Mouse (Mus musculus) CD4-positive, CD25-positive, alpha-beta regulatory T cell, adult 2 months (primary cell): ENCODE measurements around the gene Gipc2.

Experiments used
- DNase-seq: peaks from one replicate; pipeline ENCODE4 v3.0.0-alpha.2; 2012; ENCODE audit warnings: low read depth, low spot score

The Gipc2 gene

DNA sequence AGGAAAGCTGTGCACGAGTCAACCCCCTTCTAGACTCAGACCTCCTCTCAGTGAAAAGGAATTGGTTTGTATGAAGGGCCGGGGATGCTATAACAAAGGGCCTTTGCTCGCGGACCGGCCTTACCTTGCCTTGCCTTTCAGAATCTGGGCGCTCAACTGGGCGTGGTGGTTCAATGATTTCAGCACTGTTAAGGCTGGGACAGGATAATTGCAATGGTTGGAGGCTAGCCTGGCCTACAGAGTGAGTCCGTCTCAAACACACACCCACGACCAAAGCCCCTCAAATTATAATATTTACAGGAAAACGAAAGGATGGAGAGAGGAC, at the start of gene Gipc2:
Gipc2 (minus strand) TSS at position 132 of the 325 bp plus-strand sequence.
- no peak for DNase-seq

GRCm38 (mm10) chr3:152213416-152213815, 47.4 kb upstream of the Gipc2 start:
- DNase-seq, result no peak

DNA sequence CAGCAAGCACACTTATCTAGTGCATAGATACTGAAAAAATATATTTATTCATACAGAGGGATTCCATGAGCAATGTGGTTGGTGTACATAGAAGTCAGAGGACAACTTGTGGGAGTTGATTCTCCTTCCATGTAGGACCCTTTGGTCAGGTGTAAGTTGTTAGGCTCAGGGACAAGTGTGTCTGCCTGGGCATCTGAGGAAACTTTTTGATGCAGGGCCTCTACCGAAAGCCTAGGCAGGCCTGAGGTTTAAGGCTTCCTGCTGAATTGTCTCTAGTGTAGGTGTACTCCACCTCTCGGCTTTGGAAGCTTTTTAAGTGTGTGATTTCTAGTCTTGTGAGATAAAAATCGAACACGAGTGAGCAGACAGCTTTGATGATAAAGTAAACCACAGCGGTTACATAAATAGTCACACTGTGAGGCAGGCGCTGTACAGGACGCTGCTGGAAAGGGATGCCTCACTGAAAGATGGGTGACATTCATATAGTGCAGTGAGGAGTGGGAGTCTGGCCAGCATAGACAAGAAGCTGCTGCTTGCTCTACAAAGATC, 45.8 kb upstream of the Gipc2 start:
- DNase-seq, result peak; percentile 80

GRCm38 (mm10) chr3:152210728-152211391, 44.8 kb upstream of the Gipc2 start:
- peak; percentile 83 for DNase-seq

- peak; percentile 100 for DNase-seq
Observed at GRCm38 (mm10) chr3:152209967-152210634, 44.1 kb upstream of the Gipc2 start, which contains the start of the genes Dnajb4 and Fubp1. Gene Dnajb4, minus strand, starts transcription at chr3:152210302. Gene Fubp1, plus strand, starts transcription at chr3:152210422.

- peak; percentile 73 for DNase-seq
Observed at GRCm38 (mm10) chr3:152209177-152209966, 43.3 kb upstream of the Gipc2 start.

DNA sequence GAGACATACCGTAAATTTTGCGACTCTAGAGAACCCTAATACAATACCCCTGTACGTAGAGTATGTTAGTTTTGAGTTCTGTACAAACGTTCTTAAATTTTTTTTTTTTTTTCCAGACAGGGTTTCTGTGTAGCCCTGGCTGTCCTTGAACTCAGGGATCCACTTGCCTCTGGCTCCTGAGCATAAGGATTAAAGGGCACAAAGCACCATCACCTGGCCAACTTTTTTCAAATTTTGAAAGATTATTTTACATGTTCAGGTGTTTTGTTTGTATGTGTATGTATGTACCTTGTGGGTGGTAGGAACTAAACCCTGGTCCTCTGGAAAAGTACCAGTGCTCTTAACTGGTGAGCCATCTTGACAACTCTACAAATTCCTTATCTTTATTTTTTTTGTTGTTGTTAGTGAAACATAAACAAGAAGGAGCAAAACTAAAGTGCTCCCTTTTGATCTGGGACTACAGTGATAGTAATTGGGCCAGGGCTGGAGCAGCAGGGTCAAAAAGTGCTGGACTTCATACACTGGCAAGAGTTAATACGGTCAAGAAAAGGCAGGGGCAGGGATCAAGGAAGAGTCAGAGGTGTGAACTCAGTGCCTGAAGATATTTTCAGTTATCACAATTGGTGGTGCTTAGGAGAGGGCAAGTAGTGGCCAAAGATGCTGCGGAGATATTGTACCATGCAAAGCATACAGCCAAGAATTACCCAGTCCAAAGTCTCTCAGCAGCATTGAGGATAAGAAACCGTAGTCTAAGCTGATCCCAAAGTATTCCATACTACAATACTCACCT, 42.3 kb upstream of the Gipc2 start:
- no peak for DNase-seq

GRCm38 (mm10) chr3:152207156-152207555, 41.1 kb upstream of the Gipc2 start:
- DNase-seq, result no peak

GRCm38 (mm10) chr3:152204577-152204976, 38.5 kb upstream of the Gipc2 start:
- peak; percentile 27 for DNase-seq

DNA sequence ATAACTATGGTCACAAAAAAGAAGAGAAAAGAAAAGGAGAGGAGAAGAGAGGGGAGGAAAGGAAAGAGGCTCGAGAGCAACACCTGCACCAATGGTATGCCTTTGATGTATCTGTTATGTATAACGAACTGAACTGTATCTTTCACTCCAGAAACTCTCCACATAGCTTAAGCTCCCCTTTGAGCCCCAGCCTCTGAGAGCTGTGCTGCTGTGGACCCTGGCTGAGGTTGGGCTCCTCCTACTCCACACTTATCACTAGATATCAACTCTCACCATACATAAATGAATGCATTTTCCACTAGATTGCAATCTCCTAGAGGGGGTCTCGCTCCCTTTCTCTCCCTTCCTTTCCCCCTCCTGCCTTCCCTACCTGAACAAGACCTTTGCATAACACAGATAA, 38.0 kb upstream of the Gipc2 start:
- DNase-seq, result no peak

- no peak for DNase-seq
Observed at GRCm38 (mm10) chr3:152203411-152203810, 37.4 kb upstream of the Gipc2 start.

DNA sequence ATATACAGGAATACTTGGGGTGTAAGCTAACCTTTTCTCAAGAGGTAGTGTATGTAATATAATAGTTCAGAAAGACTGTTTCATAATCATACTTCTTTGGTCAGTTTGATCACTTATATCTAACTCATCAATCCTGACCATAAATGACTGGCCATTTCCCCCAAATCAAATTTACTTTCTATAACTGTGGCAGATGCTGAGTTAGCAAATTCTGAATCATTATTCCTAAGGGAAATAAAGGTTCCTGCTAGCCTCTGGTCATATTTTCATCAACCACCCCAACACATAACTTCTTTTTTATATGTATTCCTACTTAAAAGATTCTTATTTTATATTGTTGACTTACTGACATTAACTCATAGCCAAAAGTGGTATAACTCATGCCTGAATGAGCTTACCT, 36.9 kb upstream of the Gipc2 start:
- DNase-seq, result no peak

GRCm38 (mm10) chr3:152201651-152202050, 35.6 kb upstream of the Gipc2 start:
- no peak for DNase-seq

DNA sequence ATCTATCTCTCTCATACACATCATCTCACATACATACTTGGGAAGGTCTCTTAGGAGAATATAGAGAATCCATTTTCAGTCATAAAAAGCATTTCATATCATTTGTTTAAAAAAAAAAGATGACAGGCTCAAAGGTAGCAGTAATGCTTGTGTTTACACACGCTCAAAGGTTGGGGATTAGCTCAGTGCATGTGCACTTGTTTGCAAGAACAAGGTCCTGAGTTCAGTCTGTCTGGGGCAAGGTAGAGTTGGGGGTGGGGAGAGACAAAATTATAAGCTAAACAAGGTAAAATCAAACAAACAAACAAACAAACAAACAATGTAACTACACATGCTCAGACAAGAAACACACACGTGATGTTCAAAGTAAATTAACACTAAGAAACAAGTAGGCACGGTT, 35.2 kb upstream of the Gipc2 start:
- DNase-seq, result no peak

DNA sequence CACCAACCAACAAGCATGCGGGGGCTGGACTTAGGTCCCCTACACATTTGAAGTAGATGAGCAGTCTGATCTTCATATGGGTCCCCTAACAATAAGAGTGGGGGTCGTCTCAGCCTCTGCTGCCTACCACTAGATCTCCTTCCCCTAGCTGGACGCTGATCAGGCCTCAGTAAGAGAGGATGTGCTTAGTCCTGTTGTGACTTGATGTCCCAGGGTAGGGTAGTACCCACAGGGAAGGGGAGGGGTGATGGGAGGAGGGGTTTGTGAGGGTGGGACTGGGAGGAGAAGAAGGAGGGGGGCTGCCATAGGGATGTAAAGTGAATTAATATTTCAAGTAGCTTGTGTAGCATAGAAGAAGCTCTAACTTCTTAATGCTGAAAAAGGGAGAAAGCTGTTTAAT, 33.1 kb upstream of the Gipc2 start:
- no peak for DNase-seq

GRCm38 (mm10) chr3:152197246-152197645, 31.2 kb upstream of the Gipc2 start:
- DNase-seq, result peak; percentile 39

- peak; percentile 93 for DNase-seq
Observed at GRCm38 (mm10) chr3:152193635-152194097, 27.6 kb upstream of the Gipc2 start.

- no peak for DNase-seq
Observed at GRCm38 (mm10) chr3:152193177-152193576, 27.1 kb upstream of the Gipc2 start.

GRCm38 (mm10) chr3:152192238-152192931, 26.4 kb upstream of the Gipc2 start:
- DNase-seq, result peak; percentile 62

DNA sequence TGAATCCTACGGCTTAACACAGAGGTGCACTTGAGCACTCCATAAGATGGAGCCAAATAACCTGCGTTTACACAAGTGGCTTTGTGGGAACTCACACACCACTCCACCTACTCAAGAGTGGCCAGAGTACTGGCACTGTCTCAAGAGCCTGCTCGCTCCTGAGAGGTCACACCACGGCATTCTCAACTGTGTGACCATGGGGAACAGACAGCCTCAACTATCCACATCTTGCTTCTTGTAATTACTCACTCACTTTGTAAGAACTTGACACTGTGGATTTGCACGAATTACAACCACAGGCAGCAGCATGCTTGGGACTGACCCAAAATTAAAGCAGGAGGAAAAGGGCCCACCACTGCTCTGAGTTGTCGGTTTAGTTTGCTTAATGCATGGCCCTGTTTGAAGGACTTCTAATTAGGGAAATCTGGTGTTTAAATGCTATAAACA, 25.8 kb upstream of the Gipc2 start:
- DNase-seq, result peak; percentile 33
